Mouse (Mus musculus) hindbrain, embryonic 12.5 days (tissue): ENCODE data around the gene Cst13. TPM values are rescaled to one million over a fixed set of nuclear protein-coding genes. Genes with fewer than 3 reads are reported as not detected.

Source experiments
- ATAC-seq: fragments of 200-750 bp; cut with Nextera tagmentation; 2 replicates; pipeline ENCODE4 v1.8.0; 2017; ENCODE audit warnings: moderate TSS enrichment; ENCODE audit not compliant: low FRiP score
- H3K27ac ChIP-seq: fragments of 300-500 bp; sonication (generic); 2 replicates; pipeline ENCODE4 v1.5.1; 2016; ENCODE audit warnings: mild to moderate bottlenecking
- H3K27me3 ChIP-seq: fragments of 300-500 bp; sonication (generic); 2 replicates; pipeline ENCODE4 v1.6.1; 2016; ENCODE audit warnings: mild to moderate bottlenecking
- H3K36me3 ChIP-seq: fragments of 300-500 bp; sonication (generic); 2 replicates; pipeline ENCODE4 v1.6.1; 2016; ENCODE audit warnings: mild to moderate bottlenecking
- H3K4me1 ChIP-seq: fragments of 300-500 bp; sonication (generic); 2 replicates; pipeline ENCODE4 v1.6.1; 2016
- H3K4me2 ChIP-seq: fragments of 300-500 bp; sonication (generic); replicated peaks from 2 replicates; pipeline ENCODE4 v1.6.1; 2016; ENCODE audit warnings: mild to moderate bottlenecking
- H3K4me3 ChIP-seq: fragments of 300-500 bp; sonication (generic); 2 replicates; pipeline ENCODE4 v1.5.1; 2016; ENCODE audit warnings: mild to moderate bottlenecking
- H3K9ac ChIP-seq: fragments of 300-500 bp; sonication (generic); 2 replicates; pipeline ENCODE4 v1.6.1; 2016; ENCODE audit warnings: mild to moderate bottlenecking, moderate library complexity
- H3K9me3 ChIP-seq: fragments of 300-500 bp; sonication (generic); replicated peaks from 2 replicates; pipeline ENCODE4 v1.6.1; 2016; ENCODE audit warnings: mild to moderate bottlenecking
- WGBS: fragments of 180-500 bp; shearing (Covaris S2); methylation state at CpG from one replicate; pipeline ENCODE4 v1.1.7; 2016; 5-methylcytosine and 5-hydroxymethylcytosine counted together
- polyA plus RNA-seq: library from polyadenylated mRNA; unstranded; fragments of >200 nt; fragmentation: Nextera tagmentation; extraction: Ambion mirVana; gene quantifications from 2 replicates; pipeline ENCODE4 v1.2.1, GENCODE M21; 2016

Cst13 gene
- polyA plus RNA-seq, 1 experiment from 2014 or later: not detected

DNA sequence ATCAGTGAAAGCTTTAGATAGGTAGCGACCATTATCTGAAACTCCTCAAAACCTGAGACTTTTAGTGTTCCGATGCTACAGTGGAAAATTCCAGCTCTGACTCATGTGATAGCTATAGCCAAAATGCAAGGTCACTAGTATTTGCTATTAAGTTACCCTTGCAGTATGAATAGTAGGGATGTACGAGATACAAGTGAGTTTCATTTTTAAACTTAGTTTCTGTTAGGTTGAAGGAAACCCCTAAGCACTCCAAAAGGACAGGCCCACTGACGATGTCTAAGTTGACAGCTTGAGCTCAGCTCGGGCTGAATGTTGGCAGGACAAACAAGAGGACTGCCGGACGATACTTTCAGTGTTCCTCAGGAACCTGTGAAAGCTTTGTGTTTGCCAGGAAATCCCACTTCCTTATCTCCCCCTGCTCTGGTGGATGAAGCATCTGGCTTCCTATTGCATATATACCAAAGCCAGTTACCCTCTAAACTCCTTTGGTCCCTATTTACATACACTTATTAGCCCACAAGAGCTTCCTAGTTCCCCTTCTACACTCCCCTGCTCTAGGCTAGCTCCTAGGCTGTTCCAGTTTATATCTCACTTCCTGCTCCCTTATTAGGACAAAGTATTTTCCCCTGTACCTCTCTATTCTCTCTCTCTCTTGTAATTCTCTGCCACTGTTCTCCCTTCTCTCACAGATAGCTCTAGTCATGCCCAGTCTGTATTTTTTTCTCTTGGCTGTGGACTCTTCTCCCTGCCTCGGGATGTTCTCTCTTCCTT, 36.9 kb downstream of the Cst13 start:
- no peak overlapping the region for H3K9ac ChIP-seq
- no peaks in the 10 kb centered on the region for H3K4me1 ChIP-seq
- no peaks in the 10 kb centered on the region for H3K27me3 ChIP-seq
- no peaks in the 10 kb centered on the region for H3K9me3 ChIP-seq
- no peak overlapping the region for H3K4me2 ChIP-seq
- H3K27ac ChIP-seq: no peak overlapping the region
- H3K4me3 ChIP-seq: no peak overlapping the region
- WGBS: 77% methylated on average over 8 of the region's 8 CpGs
- ATAC-seq: no peak
- no peaks in the 10 kb centered on the region for H3K36me3 ChIP-seq

DNA sequence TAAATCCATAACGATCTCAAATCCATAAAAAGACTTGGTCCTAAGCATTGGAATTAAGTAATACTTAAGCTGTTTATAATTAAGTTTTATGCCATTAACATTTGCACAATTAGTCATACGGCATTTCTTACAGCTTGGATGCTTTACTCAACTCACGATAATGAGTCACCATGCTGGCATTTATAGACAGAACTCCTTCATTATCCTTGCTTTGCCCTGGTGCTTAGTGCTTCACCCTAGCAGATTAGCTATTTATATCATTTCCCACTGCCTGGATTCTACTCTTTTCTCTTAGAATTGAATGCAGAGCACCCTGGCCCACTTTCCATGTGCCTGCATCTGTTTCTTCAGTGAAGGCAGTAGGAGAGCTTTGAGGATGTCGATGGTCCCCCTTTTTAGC, 37.6 kb downstream of the Cst13 start:
- H3K9me3 ChIP-seq: no peaks in the 10 kb centered on the region
- no peak for ATAC-seq

DNA sequence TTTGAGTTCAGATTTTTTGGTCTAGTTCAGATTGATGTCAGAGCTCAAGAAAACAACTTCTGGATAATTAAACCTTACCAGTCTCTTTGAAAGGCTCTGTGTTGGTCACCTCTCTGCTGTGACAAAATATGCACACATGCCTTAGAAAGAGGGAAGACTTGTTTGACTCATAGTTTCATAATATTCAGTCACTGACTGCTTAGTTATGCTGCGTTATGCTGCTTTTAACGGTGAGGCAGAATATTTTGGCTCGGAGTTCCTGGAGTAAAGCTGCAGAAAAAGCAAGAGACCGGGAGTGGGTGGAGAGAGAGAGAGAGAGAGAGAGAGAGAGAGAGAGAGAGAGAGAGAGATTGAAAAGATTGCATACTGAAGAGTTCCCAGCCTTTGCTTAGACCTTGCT, 41.1 kb downstream of the Cst13 start:
- ATAC-seq: no peak
- H3K4me3 ChIP-seq: no peak overlapping the region
- no peaks in the 10 kb centered on the region for H3K36me3 ChIP-seq
- H3K9ac ChIP-seq: no peak overlapping the region
- H3K27me3 ChIP-seq: no peaks in the 10 kb centered on the region
- no peaks in the 10 kb centered on the region for H3K4me1 ChIP-seq
- no peak overlapping the region for H3K4me2 ChIP-seq
- 85% methylated on average over 4 of the region's 4 CpGs for WGBS
- H3K27ac ChIP-seq: no peak overlapping the region
- H3K9me3 ChIP-seq: no peaks in the 10 kb centered on the region

More for the DNA sequence above, 37.6 kb downstream of the Cst13 start:
- Histone ChIP-seq H3K4me1 (no peaks in the 10 kb centered on the region), H3K27me3 (no peaks in the 10 kb centered on the region), H3K4me3 (no peak overlapping the region), H3K4me2 (no peak overlapping the region), H3K27ac (no peak overlapping the region), H3K9ac (no peak overlapping the region), H3K36me3 (no peaks in the 10 kb centered on the region)
- 87% methylated on average over 4 of the region's 4 CpGs for WGBS

DNA sequence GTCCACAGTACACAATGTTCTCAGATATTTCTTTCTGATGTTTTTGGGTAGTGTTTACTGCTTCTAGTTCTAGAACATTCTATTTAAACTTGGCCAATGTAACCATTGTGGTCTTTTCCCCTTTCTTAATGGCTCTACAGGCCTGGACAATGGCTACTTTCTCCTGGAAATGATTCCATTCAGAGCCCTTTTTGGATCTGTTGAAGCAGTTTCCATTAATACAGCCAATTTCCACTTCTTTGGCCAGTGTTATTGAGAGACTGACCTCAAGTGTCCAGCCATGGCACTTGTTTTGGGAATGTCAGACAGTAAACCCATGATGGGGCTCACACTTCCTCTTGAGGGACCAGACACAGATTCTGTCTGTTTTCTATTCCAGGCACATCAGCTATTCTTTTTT, 41.8 kb downstream of the Cst13 start:
- Histone ChIP-seq H3K27ac (no peak overlapping the region), H3K4me1 (no peaks in the 10 kb centered on the region), H3K4me3 (no peak overlapping the region), H3K27me3 (no peaks in the 10 kb centered on the region), H3K4me2 (no peak overlapping the region), H3K9ac (no peak overlapping the region), H3K36me3 (no peaks in the 10 kb centered on the region), H3K9me3 (no peaks in the 10 kb centered on the region)
- ATAC-seq: no peak

DNA sequence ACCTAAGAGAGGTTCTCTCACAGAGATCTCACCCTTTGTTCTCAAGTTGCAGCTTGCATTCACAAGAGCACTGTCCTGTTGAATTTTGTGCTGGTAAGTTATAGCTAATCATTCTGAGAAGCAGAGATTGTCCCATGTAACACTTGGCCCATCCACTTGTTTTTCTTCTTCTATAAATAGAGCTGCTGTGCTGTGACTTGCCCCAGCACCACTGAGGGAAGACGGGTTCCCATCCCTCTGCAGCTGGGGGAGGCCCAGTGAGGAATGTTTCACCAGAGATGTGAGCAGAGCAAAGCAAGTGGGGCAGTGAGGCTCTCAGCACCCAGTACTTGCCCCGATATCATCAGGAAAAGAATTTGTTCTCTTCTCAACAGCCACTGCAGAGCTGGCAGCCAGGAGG, 45.1 kb downstream of the Cst13 start, which contains the start of gene 9230104L09Rik:
Gene 9230104L09Rik, minus strand, starts transcription at position 73 of the 400 bp plus-strand sequence.
- Histone ChIP-seq H3K27me3 (no peaks in the 10 kb centered on the region), H3K9ac (no peak within 1 kb of the TSS), H3K4me1 (no peaks in the 10 kb centered on the region), H3K4me3 (no peak within 1 kb of the TSS), H3K27ac (no peak within 1 kb of the TSS), H3K4me2 (no peak within 1 kb of the TSS), H3K9me3 (no peaks in the 10 kb centered on the region), H3K36me3 (no peaks in the 10 kb centered on the region)
- no peak for ATAC-seq
- 75% methylated on average over 2 of the region's 2 CpGs for WGBS

DNA sequence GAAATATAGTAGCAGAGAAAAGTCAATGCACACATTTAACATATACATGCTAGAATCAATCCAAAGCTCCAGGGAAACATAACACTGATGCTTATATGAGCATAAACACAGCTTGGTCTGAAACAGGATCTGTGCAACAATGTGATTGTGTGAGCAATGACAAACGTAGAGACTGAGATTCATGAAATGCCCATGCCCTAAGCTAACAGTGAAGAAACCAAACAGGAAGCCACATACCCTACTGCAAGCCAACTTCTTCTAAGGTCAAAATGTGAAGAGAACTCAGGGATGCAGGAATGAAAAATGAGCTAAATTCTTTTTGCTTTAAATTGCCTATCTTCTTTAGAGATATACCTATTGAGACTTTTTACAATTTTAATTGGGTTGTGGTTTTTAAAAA, 49.1 kb downstream of the Cst13 start:
- Histone ChIP-seq H3K27ac (no peak overlapping the region), H3K9ac (no peak overlapping the region), H3K9me3 (no peaks in the 10 kb centered on the region), H3K4me2 (no peak overlapping the region), H3K27me3 (no peaks in the 10 kb centered on the region), H3K36me3 (peaks cover 26% of the 10 kb centered on the region), H3K4me1 (peaks cover 17% of the 10 kb centered on the region), H3K4me3 (no peak overlapping the region)
- 81% methylated on average over 1 of the region's 1 CpGs for WGBS
- ATAC-seq: no peak

DNA sequence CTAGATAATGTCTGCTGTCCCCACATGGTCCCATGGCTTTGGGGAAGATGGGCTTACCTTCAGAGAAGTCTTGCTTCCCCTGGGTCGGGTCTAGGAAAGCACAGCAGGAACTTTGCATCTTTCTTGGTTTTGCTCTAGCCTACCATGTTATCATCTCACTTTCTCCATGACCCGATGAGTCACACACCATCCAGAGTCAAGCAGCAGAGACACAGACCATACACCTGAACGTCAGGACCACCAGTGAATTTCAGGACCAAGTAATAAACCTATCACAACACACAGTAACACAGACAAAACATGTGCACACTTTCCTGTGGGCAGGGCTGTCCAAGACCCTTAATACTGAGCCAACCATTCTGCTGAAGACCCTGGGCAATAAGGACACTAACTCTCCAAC, 50.6 kb downstream of the Cst13 start:
- no peak for ATAC-seq
- peaks cover 26% of the 10 kb centered on the region for H3K36me3 ChIP-seq
- peaks cover 23% of the 10 kb centered on the region for H3K4me1 ChIP-seq
- no peak overlapping the region for H3K9ac ChIP-seq
- H3K9me3 ChIP-seq: no peaks in the 10 kb centered on the region
- H3K27me3 ChIP-seq: no peaks in the 10 kb centered on the region
- WGBS: 89% methylated on average over 3 of the region's 3 CpGs
- no peak overlapping the region for H3K4me3 ChIP-seq
- H3K4me2 ChIP-seq: no peak overlapping the region
- H3K27ac ChIP-seq: no peak overlapping the region

DNA sequence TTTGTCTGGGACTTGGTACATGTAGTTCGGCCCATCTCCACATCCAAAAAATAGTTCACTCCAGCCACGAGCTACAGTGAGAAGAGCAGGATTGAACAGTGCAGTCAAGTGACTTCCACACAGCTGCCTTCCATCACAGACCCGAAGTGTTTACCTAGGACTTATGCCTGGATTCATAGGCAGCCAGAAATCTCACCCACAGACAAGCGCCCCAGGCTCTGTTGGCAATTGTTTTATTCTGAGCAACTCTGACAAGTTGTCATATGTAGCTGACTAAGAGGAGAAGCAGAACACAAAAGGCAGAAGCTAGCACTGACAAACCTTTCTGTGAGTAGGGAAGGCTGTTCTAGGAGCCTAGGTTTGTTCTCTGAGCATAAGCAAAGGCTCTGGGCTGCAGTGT, 53.0 kb downstream of the Cst13 start:
- peak overlapping the region; percentile 70; the same call in 1 of the 2 replicates for H3K4me3 ChIP-seq
- H3K9ac ChIP-seq: peak overlapping the region; percentile 23; the same call in 1 of the 2 replicates
- H3K36me3 ChIP-seq: peaks cover 26% of the 10 kb centered on the region
- ATAC-seq: no peak
- WGBS: 86% methylated on average over 4 of the region's 4 CpGs
- peaks cover 29% of the 10 kb centered on the region for H3K4me1 ChIP-seq
- no peaks in the 10 kb centered on the region for H3K9me3 ChIP-seq
- no peak overlapping the region for H3K27ac ChIP-seq
- H3K27me3 ChIP-seq: no peaks in the 10 kb centered on the region
- H3K4me2 ChIP-seq: peak overlapping the region; percentile 68

DNA sequence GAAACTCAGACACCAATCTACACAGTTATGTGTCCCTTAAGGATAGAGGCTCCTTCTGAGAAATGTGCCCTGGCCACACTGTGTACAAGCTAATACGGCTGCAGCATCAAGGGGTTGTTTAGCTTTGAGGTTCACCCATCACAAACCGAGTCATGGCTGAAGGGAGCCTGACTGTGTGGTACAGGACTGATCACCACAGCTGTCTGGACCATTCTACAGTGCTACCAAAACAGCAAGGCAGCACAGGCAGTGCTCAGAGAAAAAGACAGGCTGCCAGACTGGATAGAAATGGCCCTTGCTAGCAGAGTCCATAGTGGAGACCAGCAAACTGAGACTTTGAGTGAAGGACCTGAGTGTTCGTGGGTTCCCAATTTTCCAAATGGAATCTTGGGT, 54.3 kb downstream of the Cst13 start:
- no peaks in the 10 kb centered on the region for H3K27me3 ChIP-seq
- peaks cover 26% of the 10 kb centered on the region for H3K36me3 ChIP-seq
- H3K4me2 ChIP-seq: peak overlapping the region; percentile 68
- H3K27ac ChIP-seq: no peak overlapping the region
- H3K4me1 ChIP-seq: peaks cover 29% of the 10 kb centered on the region
- ATAC-seq: no peak
- peak overlapping the region; percentile 70 for H3K4me3 ChIP-seq
- H3K9me3 ChIP-seq: no peaks in the 10 kb centered on the region
- WGBS: 49% methylated on average over 3 of the region's 3 CpGs
- H3K9ac ChIP-seq: peak overlapping the region; percentile 82

DNA sequence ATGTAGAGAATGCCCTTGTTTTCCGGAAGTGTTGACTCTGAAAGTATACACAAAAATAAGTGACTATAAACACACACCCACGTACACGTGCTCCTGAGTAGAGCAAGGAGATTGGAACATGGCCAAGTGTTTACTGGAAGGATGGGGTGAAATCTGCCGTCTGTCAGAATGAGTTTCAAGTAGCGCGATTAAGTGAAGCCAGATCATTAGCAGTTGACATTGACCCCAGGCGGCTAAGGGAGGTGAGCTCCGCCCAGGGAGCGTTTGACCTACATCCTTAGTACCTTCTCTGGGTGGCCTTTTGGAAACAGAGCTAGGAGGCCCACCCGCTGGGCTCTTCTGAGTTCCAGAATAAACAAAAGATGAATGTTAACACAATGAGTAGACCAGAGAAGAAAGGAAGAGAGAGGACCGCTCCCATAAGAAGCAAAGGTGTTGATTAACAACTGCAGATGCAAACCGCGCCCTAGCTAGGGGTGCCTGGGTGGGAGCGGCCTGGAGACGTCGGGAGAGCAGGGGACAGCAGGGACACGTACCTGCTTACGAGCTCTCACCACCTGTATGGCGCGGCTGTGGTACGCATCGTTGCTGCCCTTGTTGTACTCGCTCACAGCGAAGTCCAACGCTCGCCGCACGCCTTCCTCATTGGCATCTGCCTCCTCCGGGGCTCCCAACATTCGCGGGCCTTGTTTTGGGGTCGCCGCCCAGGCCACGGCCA, 54.9 kb downstream of the Cst13 start:
- Histone ChIP-seq H3K36me3 (peaks cover 26% of the 10 kb centered on the region), H3K27me3 (no peaks in the 10 kb centered on the region), H3K4me2 (peak overlapping the region; percentile 68), H3K4me1 (peaks cover 29% of the 10 kb centered on the region), H3K27ac (peak overlapping the region; percentile 84), H3K9ac (peak overlapping the region; percentile 82), H3K4me3 (peak overlapping the region; percentile 70), H3K9me3 (no peaks in the 10 kb centered on the region)
- ATAC-seq: peak; percentile 81
- WGBS: 2% methylated on average over 34 of the region's 34 CpGs

DNA sequence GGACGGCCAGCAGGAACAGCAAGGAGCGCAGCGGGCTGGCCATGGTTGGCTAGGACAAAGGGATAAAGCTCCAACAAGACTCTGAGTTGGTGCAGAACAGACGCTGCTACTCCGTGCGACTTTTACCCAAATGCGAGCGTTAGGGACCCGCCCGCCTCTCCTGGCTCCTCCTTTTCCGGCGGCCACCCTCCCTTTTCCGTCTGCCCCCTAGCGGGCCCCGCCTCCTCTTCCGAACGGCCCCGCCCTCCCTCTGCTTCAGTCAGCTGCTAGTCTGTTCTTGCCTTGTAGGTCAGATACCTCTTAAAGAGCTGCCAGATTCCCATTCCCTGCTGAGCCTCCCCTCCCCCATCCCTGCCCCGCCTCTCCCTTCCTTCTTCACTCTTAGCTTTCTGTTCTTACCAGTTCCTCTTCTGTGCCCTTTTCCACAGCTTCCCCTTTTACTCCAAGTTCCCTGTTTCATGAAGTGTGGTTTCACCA, 55.5 kb downstream of the Cst13 start, which contains the start of gene Cst3:
Gene Cst3, minus strand, starts transcription at position 358 of the 477 bp plus-strand sequence.
- H3K4me2 ChIP-seq: peak within 1 kb of the TSS; percentile 68
- peaks cover 25% of the 10 kb centered on the region for H3K36me3 ChIP-seq
- under 1% methylated on average over 19 of the region's 19 CpGs for WGBS

DNA sequence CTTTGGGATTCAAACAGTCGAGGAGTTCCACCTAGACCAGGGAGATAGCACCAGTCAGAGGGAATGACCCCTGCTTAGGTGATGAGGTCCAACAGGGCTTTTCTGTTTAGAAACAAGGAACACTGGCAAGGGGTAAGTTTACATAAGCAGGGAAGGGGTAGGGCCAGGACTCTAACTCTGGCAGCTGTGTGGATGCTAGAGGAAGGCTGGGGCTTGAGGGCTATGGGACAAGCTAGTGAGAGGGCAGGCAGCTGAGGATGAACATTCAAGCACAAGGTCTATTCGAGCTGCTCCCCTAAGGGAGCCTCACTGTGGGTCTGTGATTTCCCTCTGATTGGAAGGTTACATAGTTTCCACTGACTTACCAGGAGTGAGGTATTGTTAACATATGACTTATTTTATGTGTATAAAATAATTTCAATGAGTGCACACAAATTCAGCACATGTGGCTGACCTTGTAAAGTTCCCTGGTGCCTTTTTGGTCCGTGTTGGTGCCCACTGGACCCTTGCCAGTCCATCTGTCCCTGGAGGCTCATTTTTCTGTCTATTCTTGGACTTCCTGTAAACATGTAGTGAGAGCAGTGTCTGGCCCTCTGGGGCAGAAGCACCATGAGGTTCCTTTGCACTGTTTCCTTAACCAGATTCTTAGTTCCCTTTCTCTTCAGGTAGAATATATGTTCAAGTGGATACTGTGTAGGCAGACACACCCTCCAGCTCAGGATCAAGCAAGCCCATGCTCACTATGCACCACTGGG, 57.3 kb downstream of the Cst13 start:
- peaks cover 29% of the 10 kb centered on the region for H3K4me1 ChIP-seq
- no peak overlapping the region for H3K4me3 ChIP-seq
- H3K4me2 ChIP-seq: no peak overlapping the region
- no peak overlapping the region for H3K9ac ChIP-seq
- no peak overlapping the region for H3K27ac ChIP-seq
- H3K27me3 ChIP-seq: no peaks in the 10 kb centered on the region
- peaks cover 8% of the 10 kb centered on the region for H3K36me3 ChIP-seq
- no peak for ATAC-seq
- H3K9me3 ChIP-seq: no peaks in the 10 kb centered on the region
- 51% methylated on average over 3 of the region's 3 CpGs for WGBS

More for the DNA sequence above, 55.5 kb downstream of the Cst13 start, which contains the start of gene Cst3:
- ATAC-seq: peak; percentile 95
- Histone ChIP-seq H3K4me3 (peak within 1 kb of the TSS; percentile 70), H3K9me3 (no peaks in the 10 kb centered on the region), H3K27ac (peak within 1 kb of the TSS; percentile 84), H3K4me1 (peaks cover 29% of the 10 kb centered on the region), H3K9ac (peak within 1 kb of the TSS; percentile 82), H3K27me3 (no peaks in the 10 kb centered on the region)
